16 mouse cellular contexts compared by ENCODE assay signal in the genomic region with DNA sequence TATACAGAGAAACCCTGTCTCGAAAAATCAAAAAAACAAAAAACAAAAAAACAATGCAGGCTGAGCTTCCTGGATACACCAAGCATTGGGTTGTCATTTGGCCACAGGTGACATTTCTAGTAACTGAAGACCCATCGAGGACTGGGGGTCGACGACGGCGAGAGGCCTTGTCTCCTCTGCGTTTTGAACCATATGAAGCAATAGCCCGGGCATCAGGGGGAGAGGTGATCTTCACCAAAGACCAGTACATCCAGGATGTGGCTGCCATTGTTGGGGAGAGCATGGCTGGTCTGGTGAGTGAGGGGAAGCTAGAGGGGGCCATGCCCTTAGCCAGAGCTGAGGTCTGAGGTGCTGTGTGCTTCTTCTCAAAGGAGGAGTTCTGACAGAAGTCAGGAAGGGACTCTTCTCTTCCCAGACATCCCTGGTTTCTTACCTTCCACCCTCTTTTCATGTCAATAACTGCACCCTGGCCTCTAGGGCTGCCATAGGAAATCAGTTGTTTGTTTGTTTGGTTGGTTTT. TPM values are rescaled to one million over a fixed set of nuclear protein-coding genes. Genes with fewer than 3 reads are reported as not detected.
A peak's percentile ranks its signal among the peaks of the same experiment; 100 is the strongest.
DNase-seq lines count a peak whose midpoint lies in the region; ATAC-seq and TF ChIP-seq lines count a peak whose summit lies in the region.
"Had no signal": no experiment of that assay in that cellular context is flagged by ENCODE, and none has a peak within 500 bp of the region (broad histone marks: within the 10 kb centered on the region; RNA-seq: fewer than 3 reads in every experiment).

No protein-coding gene starts in this region.

- H3K4me2 ChIP-seq in heart, embryonic 13.5 days = no peak overlapping the region
- no peak overlapping the region for H3K4me2 ChIP-seq in heart, postnatal 0 days (ENCODE audit: low read depth, low read length)
- H3K4me2 ChIP-seq in liver, postnatal 0 days (ENCODE audit: low read depth, low read length) = no peak overlapping the region
- H3K4me2 ChIP-seq: embryonic facial prominence, embryonic 13.5 days; lung, embryonic 14.5 days; neural tube, embryonic 15.5 days had no signal

- no peak for TF ChIP-seq EP300 in heart, postnatal 0 days (IDR thresholded peaks at IDR 0.05; ENCODE audit: low read depth)
- no peak for TF ChIP-seq EP300 in liver, postnatal 0 days (IDR thresholded peaks at IDR 0.05; ENCODE audit: low read depth)

- 0 out of 2 replicates have a peak overlapping the region, but pooled peaks have one; percentile 5 for H3K9ac ChIP-seq in heart, embryonic 13.5 days
- no peak overlapping the region for H3K9ac ChIP-seq in liver, adult 2 months (ENCODE audit: low read depth, low read length)
- H3K9ac ChIP-seq in heart, postnatal 0 days (replicated peaks; ENCODE audit: low read depth, low read length) = no peak overlapping the region
- H3K9ac ChIP-seq in liver, postnatal 0 days (replicated peaks) = no peak overlapping the region
- H3K9ac ChIP-seq: lung, embryonic 14.5 days; neural tube, embryonic 15.5 days had no signal

- TF ChIP-seq CTCF in liver, adult 2 months (IDR thresholded peaks at IDR 0.05; ENCODE audit: low read depth, low read length) = no peak
- TF ChIP-seq CTCF in heart, postnatal 0 days (IDR thresholded peaks at IDR 0.05; ENCODE audit: low read depth) = no peak
- TF ChIP-seq CTCF in liver, postnatal 0 days (IDR thresholded peaks at IDR 0.05; ENCODE audit: low read depth) = no peak

- no peak for ATAC-seq in heart, embryonic 13.5 days (ENCODE audit: extremely low read depth, insufficient number of reproducible peaks, low FRiP score, low TSS enrichment)
- no peak for ATAC-seq in heart, postnatal 0 days (ENCODE audit: insufficient read depth, low read depth)
- no peak for ATAC-seq in liver, postnatal 0 days
- ATAC-seq: hindbrain, postnatal 0 days had no signal

- no peaks in the 10 kb centered on the region for H3K9me3 ChIP-seq in heart, embryonic 13.5 days
- H3K9me3 ChIP-seq in heart, postnatal 0 days (replicated peaks; ENCODE audit: control insufficient read depth, low read length) = no peaks in the 10 kb centered on the region
- H3K9me3 ChIP-seq in liver, postnatal 0 days (ENCODE audit: low read length) = no peaks in the 10 kb centered on the region
- H3K9me3 ChIP-seq: embryonic facial prominence, embryonic 13.5 days; forebrain, embryonic 10.5 days; neural tube, embryonic 15.5 days had no signal

- H3K4me3 ChIP-seq in heart, embryonic 13.5 days = no peak overlapping the region
- H3K4me3 ChIP-seq in liver, adult 2 months (ENCODE audit: insufficient read depth, low read depth, low read length) = no peak overlapping the region
- no peak overlapping the region for H3K4me3 ChIP-seq in heart, postnatal 0 days (ENCODE audit: low read depth, low read length)
- H3K4me3 ChIP-seq in liver, postnatal 0 days (ENCODE audit: low read depth, low read length) = no peak overlapping the region
- H3K4me3 ChIP-seq: embryonic facial prominence, embryonic 13.5 days; forebrain, embryonic 10.5 days; neural tube, embryonic 15.5 days had no signal

- WGBS in heart, embryonic 13.5 days = 87% methylated on average over 8 of the region's 8 CpGs
- 90% methylated on average over 8 of the region's 8 CpGs for WGBS in liver, adult 2 months
- 86% methylated on average over 8 of the region's 8 CpGs for WGBS in heart, postnatal 0 days
- WGBS in liver, postnatal 0 days (ENCODE audit: insufficient replicate concordance) = 83% methylated on average over 8 of the region's 8 CpGs

- no peaks in the 10 kb centered on the region for H3K36me3 ChIP-seq in heart, embryonic 13.5 days
- no peaks in the 10 kb centered on the region for H3K36me3 ChIP-seq in liver, adult 2 months (ENCODE audit: control insufficient read depth, insufficient read depth, low read length)
- H3K36me3 ChIP-seq in heart, postnatal 0 days (replicated peaks; ENCODE audit: control insufficient read depth, insufficient read depth, low read length) = no peaks in the 10 kb centered on the region
- no peaks in the 10 kb centered on the region for H3K36me3 ChIP-seq in liver, postnatal 0 days (replicated peaks; ENCODE audit: insufficient read depth, low read length)
- H3K36me3 ChIP-seq: neural tube, embryonic 15.5 days had no signal

- H3K27ac ChIP-seq in heart, embryonic 13.5 days (replicated peaks) = peak overlapping the region; percentile 83
- H3K27ac ChIP-seq in liver, adult 2 months (replicated peaks; ENCODE audit: insufficient read depth, low read depth, low read length) = peak overlapping the region; percentile 67
- H3K27ac ChIP-seq in heart, postnatal 0 days (ENCODE audit: low read depth) = peak overlapping the region; percentile 88
- H3K27ac ChIP-seq in liver, postnatal 0 days (ENCODE audit: low read depth) = peak overlapping the region; percentile 53; the same call in 1 of the 2 replicates
- H3K27ac ChIP-seq: hindbrain, postnatal 0 days; neural tube, embryonic 15.5 days had no signal

- peaks cover 4% of the 10 kb centered on the region; the same call in 1 of the 2 replicates for H3K27me3 ChIP-seq in heart, embryonic 13.5 days (replicated peaks)
- no peaks in the 10 kb centered on the region for H3K27me3 ChIP-seq in liver, adult 2 months (ENCODE audit: control insufficient read depth, insufficient read depth, low read length)
- 0 out of 2 replicates have a peak, but pooled peaks cover 3% of the 10 kb centered on the region for H3K27me3 ChIP-seq in heart, postnatal 0 days (ENCODE audit: control insufficient read depth, insufficient read depth, low read length)
- 0 out of 2 replicates have a peak, but pooled peaks cover 3% of the 10 kb centered on the region for H3K27me3 ChIP-seq in liver, postnatal 0 days (ENCODE audit: insufficient read depth, low read length)
- H3K27me3 ChIP-seq: embryonic facial prominence, embryonic 13.5 days; neural tube, embryonic 15.5 days had no signal

- TF ChIP-seq POLR2A in liver, adult 2 months (IDR thresholded peaks at IDR 0.05; ENCODE audit: extremely low read depth, insufficient read depth, low read length) = no peak

- H3K4me1 ChIP-seq in heart, embryonic 13.5 days = peaks cover 66% of the 10 kb centered on the region
- H3K4me1 ChIP-seq in liver, adult 2 months (ENCODE audit: control insufficient read depth, insufficient read depth, low read length) = no peaks in the 10 kb centered on the region
- H3K4me1 ChIP-seq in heart, postnatal 0 days (ENCODE audit: control insufficient read depth, insufficient read depth) = no peaks in the 10 kb centered on the region; the same call in 1 of the 2 replicates
- peaks cover 25% of the 10 kb centered on the region for H3K4me1 ChIP-seq in liver, postnatal 0 days (ENCODE audit: insufficient read depth)

- DNase-seq in heart, adult 9 months (ENCODE audit: low spot score in 2 of 2) = no peak
- no peak for DNase-seq in liver, adult 2 months (ENCODE audit: extremely low read depth, low read depth, low spot score)
- no peak for DNase-seq in liver
- DNase-seq in heart, postnatal 0 days (ENCODE audit: low spot score) = no peak
- DNase-seq in liver, postnatal 0 days = peak; percentile 12
- no peak for DNase-seq in left cerebral cortex, adult 8-10 months (ENCODE audit: low spot score in 2 of 2)
- DNase-seq: adrenal gland, postnatal 10 days; cerebellum, adult 8-10 months; left cerebral cortex, postnatal 4 days; right cerebral cortex, postnatal 4 days had no signal

- no peaks in the 10 kb centered on the region for H3K79me2 ChIP-seq in liver, adult 2 months (ENCODE audit: control insufficient read depth, insufficient read depth, low read length)

RNA-seq across cellular contexts. Expression of gene Sapcd1, which starts 5.2 kb away (rescaled TPM):
- polyA plus RNA-seq in heart, embryonic 13.5 days (2015; fragmentation: Nextera tagmentation; extraction: Ambion mirVana) = 3.2 and 4.2 TPM in 2 replicates
- total RNA-seq in liver, adult 2 months (2014; rRNA removed) = 0.54 TPM in 1 of 2 replicates, not detected in the other
- polyA plus RNA-seq in liver, adult 2 months (2012; rRNA removed) = 0.66 TPM in 1 of 2 replicates, not detected in the other
- 2.1 and 9.6 TPM in 2 replicates for total RNA-seq in heart, postnatal 0 days (2014; rRNA removed; ENCODE audit: low replicate concordance)
- polyA plus RNA-seq in heart, postnatal 0 days (2015; fragmentation: Nextera tagmentation; extraction: Ambion mirVana) = 0.77 and 1.2 TPM in 2 replicates
- polyA plus RNA-seq in liver, postnatal 0 days (2015; fragmentation: Nextera tagmentation; extraction: Ambion mirVana) = 3.3 and 4.1 TPM in 2 replicates
- under 1 TPM in 2 of 4 experiments, not detected in 2; 0.59 to 0.67 TPM for total RNA-seq in left cerebral cortex, adult 8-10 months (2022)

RNA-seq across cellular contexts. Expression of gene Vwa7, which starts 6.2 kb away (rescaled TPM):
- 0.45 and 0.52 TPM in 2 replicates for polyA plus RNA-seq in heart, embryonic 13.5 days (2015; fragmentation: Nextera tagmentation; extraction: Ambion mirVana)
- 0.07 and 0.09 TPM in 2 replicates for total RNA-seq in liver, adult 2 months (2014; rRNA removed)
- polyA plus RNA-seq in liver, adult 2 months (2012; rRNA removed) = 0.16 and 0.27 TPM in 2 replicates
- total RNA-seq in heart, postnatal 0 days (2014; rRNA removed; ENCODE audit: low replicate concordance) = 0.77 and 0.92 TPM in 2 replicates
- polyA plus RNA-seq in heart, postnatal 0 days (2015; fragmentation: Nextera tagmentation; extraction: Ambion mirVana) = 0.43 and 0.63 TPM in 2 replicates
- 0.09 and 0.12 TPM in 2 replicates for polyA plus RNA-seq in liver, postnatal 0 days (2015; fragmentation: Nextera tagmentation; extraction: Ambion mirVana)
- total RNA-seq in left cerebral cortex, adult 8-10 months (2022) = 1 to 10 TPM in 3 of 4 experiments, under 1 TPM in 1; 0.95 to 1.5 (median 1.3) TPM

RNA-seq across cellular contexts. Expression of gene Vars, which starts 21.8 kb away (rescaled TPM):
- polyA plus RNA-seq in heart, embryonic 13.5 days (2015; fragmentation: Nextera tagmentation; extraction: Ambion mirVana) = 59.9 and 63.0 TPM in 2 replicates
- total RNA-seq in liver, adult 2 months (2014; rRNA removed) = 11.8 and 27.5 TPM in 2 replicates
- 39.8 and 52.7 TPM in 2 replicates for polyA plus RNA-seq in liver, adult 2 months (2012; rRNA removed)
- total RNA-seq in heart, postnatal 0 days (2014; rRNA removed; ENCODE audit: low replicate concordance) = 61.5 and 92.0 TPM in 2 replicates
- polyA plus RNA-seq in heart, postnatal 0 days (2015; fragmentation: Nextera tagmentation; extraction: Ambion mirVana) = 20.4 and 21.7 TPM in 2 replicates
- polyA plus RNA-seq in liver, postnatal 0 days (2015; fragmentation: Nextera tagmentation; extraction: Ambion mirVana) = 38.0 and 43.8 TPM in 2 replicates
- total RNA-seq in left cerebral cortex, adult 8-10 months (2022) = 10 to 100 TPM; 43.5 to 53.0 (median 48.2) TPM

RNA-seq across cellular contexts. Expression of gene Msh5, which starts 23.9 kb away (rescaled TPM):
- 4.0 and 4.1 TPM in 2 replicates for polyA plus RNA-seq in heart, embryonic 13.5 days (2015; fragmentation: Nextera tagmentation; extraction: Ambion mirVana)
- 1.0 and 2.0 TPM in 2 replicates for total RNA-seq in liver, adult 2 months (2014; rRNA removed)
- 1.1 and 3.9 TPM in 2 replicates for polyA plus RNA-seq in liver, adult 2 months (2012; rRNA removed)
- 1.2 and 5.0 TPM in 2 replicates for total RNA-seq in heart, postnatal 0 days (2014; rRNA removed; ENCODE audit: low replicate concordance)
- polyA plus RNA-seq in heart, postnatal 0 days (2015; fragmentation: Nextera tagmentation; extraction: Ambion mirVana) = 1.4 and 1.7 TPM in 2 replicates
- 3.8 and 4.2 TPM in 2 replicates for polyA plus RNA-seq in liver, postnatal 0 days (2015; fragmentation: Nextera tagmentation; extraction: Ambion mirVana)
- total RNA-seq in left cerebral cortex, adult 8-10 months (2022) = 1 to 10 TPM in 1 of 4 experiments, under 1 TPM in 2, not detected in 1; 0.34 to 1.2 (median 0.78) TPM

RNA-seq across cellular contexts. Expression of gene Clic1, which starts 27.2 kb away (rescaled TPM):
- polyA plus RNA-seq in heart, embryonic 13.5 days (2015; fragmentation: Nextera tagmentation; extraction: Ambion mirVana) = 351 and 389 TPM in 2 replicates
- total RNA-seq in liver, adult 2 months (2014; rRNA removed) = 15.9 and 20.3 TPM in 2 replicates
- polyA plus RNA-seq in liver, adult 2 months (2012; rRNA removed) = 12.2 and 16.8 TPM in 2 replicates
- total RNA-seq in heart, postnatal 0 days (2014; rRNA removed; ENCODE audit: low replicate concordance) = 194 and 223 TPM in 2 replicates
- polyA plus RNA-seq in heart, postnatal 0 days (2015; fragmentation: Nextera tagmentation; extraction: Ambion mirVana) = 203 and 205 TPM in 2 replicates
- 98.6 and 102 TPM in 2 replicates for polyA plus RNA-seq in liver, postnatal 0 days (2015; fragmentation: Nextera tagmentation; extraction: Ambion mirVana)
- 10 to 100 TPM; 10.2 to 18.3 (median 11.8) TPM for total RNA-seq in left cerebral cortex, adult 8-10 months (2022)
